Mouse (Mus musculus) gastrocnemius, postnatal 36 days (tissue): ENCODE data around the gene S1pr4. TPM values are rescaled to one million over a fixed set of nuclear protein-coding genes. Genes with fewer than 3 reads are reported as not detected.

ENCODE experiments used
- DNase-seq, 2 experiments: peaks; one replicate each; pipeline ENCODE4 v3.0.0; 2022
- intact Hi-C: fragments of 180-260 bp; cut with DNase I; formaldehyde crosslinking; loops from one replicate; pipeline ENCODE4 v1.15.1; 2025
- total RNA-seq, 2 experiments: library from RNA; stranded (reverse); gene quantifications; 2 replicates each; pipeline ENCODE4 v1.2.3; 2021

S1pr4 gene
- total RNA-seq, 2 experiments from 2014 or later = 0.46 to 1.5 TPM

GRCm38 (mm10) chr10:81523142-81523541, 23.2 kb upstream of the S1pr4 start:
- intact Hi-C loops = no loop called here
- no peak for DNase-seq

GRCm38 (mm10) chr10:81519978-81520365, 20.0 kb upstream of the S1pr4 start:
- DNase-seq = no peak
- intact Hi-C loops = loop anchor here (2.0 to 5.0 kb wide), 2 partner anchors 29 to 82 kb away; partner anchors contain the start of gene Tle6

DNA sequence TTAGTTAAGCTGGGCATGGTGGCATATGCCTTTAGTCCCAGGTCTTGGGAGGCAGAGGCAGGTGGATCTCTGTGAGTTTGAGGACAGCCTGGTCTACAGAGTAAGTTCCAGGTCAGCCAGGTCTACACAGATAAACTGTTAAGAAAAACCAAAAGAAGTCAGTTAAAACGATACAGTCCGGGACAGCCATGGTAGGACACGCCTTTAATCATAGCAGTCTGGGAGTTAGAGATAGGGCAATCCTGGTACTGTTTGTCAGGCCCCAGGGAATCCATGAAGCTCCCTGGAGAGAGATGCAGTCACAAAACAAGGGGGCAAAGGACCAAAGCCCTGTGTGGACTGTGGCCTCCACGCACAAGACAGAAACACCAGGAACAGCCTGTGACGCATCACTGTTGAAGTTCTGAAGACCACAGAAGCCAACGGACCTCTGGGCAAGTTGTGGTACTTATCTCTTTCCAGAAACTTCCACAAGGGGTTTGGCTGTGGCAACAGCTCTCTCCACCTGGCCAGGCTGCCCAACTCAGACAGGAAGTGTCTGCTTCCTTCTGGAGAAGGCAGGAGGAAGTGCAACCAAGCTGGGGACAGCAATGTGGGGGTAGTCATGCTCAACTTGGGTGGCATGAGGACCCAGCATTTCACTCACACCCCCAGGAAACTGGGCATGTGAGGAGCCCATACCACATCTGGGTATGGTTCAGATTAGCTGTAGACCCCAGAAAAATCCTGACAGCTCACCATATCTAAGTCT, 19.5 kb upstream of the S1pr4 start:
- intact Hi-C loops = loop anchor here (2.0 to 5.0 kb wide), 2 partner anchors 29 to 83 kb away; partner anchors contain the start of gene Tle6
- no peak for DNase-seq

GRCm38 (mm10) chr10:81518546-81518945, 18.6 kb upstream of the S1pr4 start:
- intact Hi-C loops = loop anchor here (2.0 to 5.0 kb wide), 2 partner anchors 30 to 84 kb away; partner anchors contain the start of gene Tle6
- DNase-seq = peak; percentile 55 to 67

- intact Hi-C loops = loop anchor here (5.0 kb wide), 1 partner anchor 85 kb away; the partner anchor contains the start of gene Tle6
- no peak for DNase-seq
These were observed 17.3 kb upstream of the S1pr4 start for GRCm38 (mm10) chr10:81517227-81517626.

DNA sequence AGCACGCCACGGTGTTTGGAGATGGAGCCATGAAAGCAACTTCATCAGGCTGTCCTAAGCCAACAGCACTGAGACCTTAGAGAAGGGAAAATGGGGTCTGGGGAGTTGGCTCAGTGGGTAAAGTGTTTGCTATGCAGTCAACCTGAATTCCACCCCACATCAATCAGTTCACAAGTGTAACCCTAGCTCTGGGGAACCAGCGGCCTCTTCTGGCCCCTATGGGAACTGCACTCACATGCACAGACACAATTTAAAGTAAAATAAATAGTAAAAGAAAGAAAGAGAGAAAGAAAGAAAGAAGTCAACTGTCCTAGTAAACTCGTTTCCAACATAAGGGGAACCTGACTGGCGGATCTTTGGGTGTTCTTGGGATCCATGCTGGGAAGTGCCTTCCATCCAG, 13.9 kb upstream of the S1pr4 start:
- no peak for DNase-seq
- intact Hi-C loops = no loop called here

GRCm38 (mm10) chr10:81510246-81510810, 10.4 kb upstream of the S1pr4 start:
- intact Hi-C loops = no loop called here
- DNase-seq = no peak

- DNase-seq = no peak
- intact Hi-C loops = no loop called here
These were observed 8.0 kb upstream of the S1pr4 start for GRCm38 (mm10) chr10:81507691-81508489.

DNA sequence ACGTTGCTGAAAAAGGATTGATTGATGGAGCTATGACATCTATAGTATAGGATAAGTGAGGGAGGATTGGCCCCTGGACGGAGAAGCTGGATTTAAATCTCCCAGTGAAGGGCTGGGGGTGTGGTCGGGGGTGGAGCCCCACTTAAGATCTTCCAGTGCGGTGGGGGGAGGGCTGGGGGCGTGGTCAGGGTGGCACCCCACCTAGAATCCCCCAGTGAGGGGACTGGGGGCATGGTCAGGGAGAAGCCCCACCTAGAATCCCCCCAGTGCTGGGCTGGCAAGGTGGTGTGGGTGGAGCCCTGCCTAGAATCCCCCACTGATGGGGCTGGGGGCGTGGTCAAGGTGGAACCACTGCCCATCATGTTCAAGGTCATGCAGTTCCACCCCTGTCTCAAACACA, 7.2 kb upstream of the S1pr4 start:
- DNase-seq = no peak
- intact Hi-C loops = no loop called here

GRCm38 (mm10) chr10:81505016-81505664, 5.2 kb upstream of the S1pr4 start:
- no peak for DNase-seq
- intact Hi-C loops = no loop called here

DNA sequence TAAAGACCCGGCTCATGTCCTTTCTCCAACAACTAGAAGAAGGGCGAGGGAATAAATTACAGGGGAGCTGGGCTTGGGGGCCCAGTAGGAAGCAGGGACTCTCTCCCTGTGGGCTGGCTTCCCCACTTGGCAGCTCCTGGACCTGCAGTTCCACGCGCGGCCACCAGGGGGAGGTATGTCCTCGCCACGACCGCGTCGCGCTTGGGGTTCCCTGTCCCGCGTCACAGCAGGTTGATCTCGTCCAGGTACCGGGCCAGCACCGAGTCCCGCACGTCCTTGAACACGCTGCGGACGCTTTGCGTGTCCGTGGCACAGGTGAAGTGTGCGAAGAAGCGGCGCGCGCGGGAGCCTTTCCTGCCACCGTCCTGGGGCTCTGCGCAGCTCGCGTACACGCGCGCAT, 2.7 kb upstream of the S1pr4 start:
- intact Hi-C loops = loop anchor here (2.0 kb wide), 2 partner anchors 24 to 50 kb away; no protein-coding TSS in a partner anchor

DNA sequence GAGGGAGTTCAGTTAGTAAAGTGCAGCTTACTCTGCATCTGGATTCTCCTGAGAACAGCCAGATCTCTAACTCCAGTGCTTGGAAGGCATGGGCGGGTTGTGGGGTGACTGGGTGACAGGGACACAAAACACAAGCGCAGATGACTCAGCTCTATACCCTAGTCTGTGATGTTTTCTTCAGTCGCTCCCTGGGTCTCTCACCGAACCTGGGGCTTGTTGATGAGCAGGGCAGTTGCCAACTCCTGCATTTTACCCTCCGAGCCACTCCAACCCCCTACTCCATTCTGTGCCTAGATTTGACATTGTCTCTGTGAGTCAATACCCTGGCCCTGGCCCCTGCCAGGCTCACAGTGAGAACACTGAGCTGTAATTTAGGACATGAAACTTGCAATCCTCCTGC, 1.9 kb upstream of the S1pr4 start:
- no peak for DNase-seq
- intact Hi-C loops = loop anchor here (2.0 kb wide), 2 partner anchors 25 to 51 kb away; no protein-coding TSS in a partner anchor

More for the DNA sequence above, 2.7 kb upstream of the S1pr4 start:
- DNase-seq = peak; percentile 82 to 90

- DNase-seq = no peak
- intact Hi-C loops = loop anchor here (5.0 kb wide), 1 partner anchor 103 kb away; the partner anchor contains the start of gene Tle6
These were observed 556 bp downstream of the S1pr4 start for GRCm38 (mm10) chr10:81499250-81499901.

DNA sequence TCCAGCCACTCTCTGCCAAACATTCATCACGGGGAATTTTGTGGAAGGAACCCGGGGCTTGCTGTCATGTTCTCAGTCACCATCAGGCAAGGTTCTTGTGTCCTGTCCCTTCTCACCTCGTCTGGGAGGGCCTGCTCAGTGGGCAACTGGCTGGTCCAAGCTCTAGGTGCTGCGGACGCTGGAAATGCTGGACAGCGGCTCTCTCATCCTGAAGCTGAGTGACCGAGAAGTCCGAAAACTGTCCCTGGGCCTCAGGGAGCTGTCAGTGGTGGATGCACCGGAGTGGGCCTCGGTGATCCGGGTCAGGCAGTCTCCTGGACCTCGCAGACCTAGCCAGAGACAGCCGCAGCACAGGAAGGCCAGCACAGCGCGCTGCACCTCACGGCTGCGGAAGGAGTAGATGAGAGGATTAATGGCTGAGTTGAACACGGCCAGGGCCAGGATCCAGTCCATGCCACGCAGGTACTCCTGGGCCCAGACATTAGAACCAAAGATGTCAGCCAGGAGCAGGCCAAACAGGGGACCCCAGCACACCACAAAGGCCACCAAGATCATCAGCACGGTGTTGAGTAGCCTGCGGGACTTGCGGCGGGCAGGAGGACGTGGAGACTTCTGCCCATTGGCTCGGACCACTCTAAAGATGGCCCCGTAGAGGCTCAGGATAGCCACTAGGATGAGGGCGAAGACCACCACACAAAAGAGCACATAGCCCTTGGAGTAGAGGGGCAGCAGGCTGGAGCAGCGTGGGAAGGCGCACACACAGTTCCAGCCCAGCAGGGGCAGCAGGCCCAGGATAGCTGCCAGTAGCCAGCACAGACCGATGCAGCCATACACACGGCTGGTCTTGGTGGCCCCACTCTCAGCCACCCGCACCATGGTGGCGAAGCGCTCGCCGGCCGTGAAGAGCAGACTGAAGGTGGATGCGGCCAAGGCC, 1.3 kb downstream of the S1pr4 start:
- intact Hi-C loops = loop anchor here (5.0 kb wide), 1 partner anchor 104 kb away; the partner anchor contains the start of gene Tle6
- no peak for DNase-seq

DNA sequence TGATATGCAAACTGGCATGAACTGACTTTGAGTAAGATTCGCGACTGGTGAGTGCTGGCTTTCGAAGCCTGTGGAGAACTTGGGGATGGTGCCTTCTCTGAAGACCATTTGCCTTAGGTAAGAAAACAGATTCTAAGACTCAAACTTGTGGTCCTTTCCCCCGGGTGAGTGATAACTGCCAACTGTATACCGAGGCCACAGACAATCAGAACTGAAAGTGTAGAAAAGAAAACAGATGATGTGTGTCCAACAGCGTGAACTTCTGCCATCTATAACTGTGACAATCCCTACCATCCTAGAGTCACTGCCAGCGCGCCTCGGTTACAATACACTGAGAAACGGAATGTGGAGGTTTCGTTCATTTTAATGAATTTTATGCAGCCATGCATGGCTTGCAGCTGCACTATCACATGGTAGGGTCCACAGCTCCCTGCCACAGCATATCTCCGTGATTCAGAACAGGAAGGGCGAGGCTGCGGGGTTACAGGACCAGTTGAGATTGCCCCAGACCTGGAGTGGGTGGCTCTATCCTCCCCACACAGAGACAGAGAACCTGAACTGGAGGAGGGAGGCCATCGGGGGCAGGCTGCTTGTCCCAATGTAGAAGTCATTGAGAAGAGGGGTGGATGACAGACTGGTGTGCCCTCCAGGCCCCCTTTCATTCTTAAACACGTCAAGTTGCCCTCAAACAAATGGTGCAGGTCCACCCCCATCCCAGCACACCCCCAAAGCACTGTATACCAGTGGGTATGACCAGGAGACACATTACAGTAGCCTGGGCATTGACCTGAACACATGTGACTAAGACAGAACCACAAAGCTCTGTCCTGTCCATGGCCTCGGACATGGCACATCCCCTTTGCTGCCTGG, 2.3 kb downstream of the S1pr4 start:
- intact Hi-C loops = loop anchor here (5.0 kb wide), 1 partner anchor 105 kb away; the partner anchor contains the start of gene Tle6
- no peak for DNase-seq

DNA sequence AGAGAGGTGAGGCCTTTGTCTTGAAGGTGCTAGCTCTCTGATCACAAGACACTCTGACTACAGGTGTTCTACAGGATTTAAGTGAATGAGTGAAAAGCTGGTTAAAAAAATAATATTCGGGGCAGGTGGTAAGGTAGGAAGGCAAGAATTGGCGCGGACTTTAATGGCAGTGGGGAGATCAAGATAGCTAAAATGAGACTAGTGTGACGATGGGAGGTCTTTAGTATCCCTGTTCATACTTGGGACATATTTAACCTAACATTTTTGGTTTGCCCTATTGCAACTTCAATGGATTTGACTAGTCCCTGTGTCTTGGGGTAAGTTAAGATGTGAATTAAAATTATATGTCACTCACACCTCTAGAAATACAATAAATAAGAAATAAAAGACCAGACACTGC, 3.0 kb downstream of the S1pr4 start:
- DNase-seq = no peak
- intact Hi-C loops = loop anchor here (5.0 kb wide), 1 partner anchor 105 kb away; the partner anchor contains the start of gene Tle6

GRCm38 (mm10) chr10:81496264-81496901, 3.5 kb downstream of the S1pr4 start, which contains the start of gene Ncln:
Gene Ncln, minus strand, starts transcription at chr10:81496392.
- DNase-seq = peak; percentile 95 to 96
- intact Hi-C loops = loop anchor here (5.0 kb wide), 1 partner anchor 106 kb away; the partner anchor contains the start of gene Tle6
